Mouse (Mus musculus) left cerebral cortex, adult 2 months (tissue): ENCODE data around the gene Srrm4. TPM values are rescaled to one million over a fixed set of nuclear protein-coding genes. Genes with fewer than 3 reads are reported as not detected.

Source experiments
- DNase-seq, 2 experiments: peaks; one replicate each; pipeline ENCODE4 v3.0.0; 2021 to 2022; ENCODE audit warnings: low spot score in 2 of 2, mixed read lengths in 1 of 2; ENCODE audit errors: extremely low spot score in 1 of 2
- H3K27ac ChIP-seq: fragments of 200-600 bp; 2 replicates; pipeline ENCODE4 v1.8.1; 2022
- H3K4me3 ChIP-seq: fragments of 200-600 bp; 2 replicates; pipeline ENCODE4 v1.8.1; 2022
- CTCF ChIP-seq: fragments of 200-600 bp; IDR thresholded peaks from 2 replicates; pipeline ENCODE4 v1.8.1; 2022; ENCODE audit warnings: antibody characterized with exemption, mild to moderate bottlenecking, moderate library complexity
- intact Hi-C: fragments of 180-260 bp; cut with DNase I; formaldehyde crosslinking; loops from one replicate; pipeline ENCODE4 v1.15.1; 2025
- total RNA-seq, 2 experiments: library from RNA; stranded (reverse); gene quantifications; 2 replicates each; pipeline ENCODE4 v1.2.3; 2021

Srrm4 gene
- total RNA-seq, 2 experiments from 2014 or later: 28.8 to 30.7 TPM

GRCm38 (mm10) chr5:116447821-116448350 lies 143.7 kb downstream of the Srrm4 start:
- intact Hi-C loops: loop anchor here (5.0 kb wide), 1 partner anchor 61 kb away; no protein-coding TSS in a partner anchor
- no peak for DNase-seq
- TF ChIP-seq CTCF: no peak
- Histone ChIP-seq H3K4me3 (no peak overlapping the region), H3K27ac (no peak overlapping the region)

- H3K4me3 ChIP-seq: no peak overlapping the region
- intact Hi-C loops: loop anchor here (5.0 kb wide), 1 partner anchor 59 kb away; no protein-coding TSS in a partner anchor
- peak; percentile 53 to 54 for DNase-seq
- no peak for TF ChIP-seq CTCF
- peak overlapping the region; percentile 44; the same call in 1 of the 2 replicates for H3K27ac ChIP-seq
Measured at GRCm38 (mm10) chr5:116446552-116446951, 145.1 kb downstream of the Srrm4 start.

- no peak for TF ChIP-seq CTCF
- H3K27ac ChIP-seq: no peak overlapping the region
- H3K4me3 ChIP-seq: no peak overlapping the region
- no peak for DNase-seq
- intact Hi-C loops: loop anchor here (1.0 to 5.0 kb wide), 3 partner anchors 58 to 146 kb away; partner anchors contain the start of gene Srrm4
Measured at GRCm38 (mm10) chr5:116445634-116446367, 145.8 kb downstream of the Srrm4 start.

- intact Hi-C loops: loop anchor here (2.0 to 5.0 kb wide), 2 partner anchors 82 to 448 kb away; no protein-coding TSS in a partner anchor
- DNase-seq: peak in 1 of 2 experiments; percentile 35
- no peak overlapping the region for H3K4me3 ChIP-seq
- peak overlapping the region; percentile 86 for H3K27ac ChIP-seq
- peak; percentile 49 for TF ChIP-seq CTCF
Measured at GRCm38 (mm10) chr5:116444517-116444916, 147.1 kb downstream of the Srrm4 start.

GRCm38 (mm10) chr5:116443459-116443940 lies 148.1 kb downstream of the Srrm4 start:
- Histone ChIP-seq H3K27ac (peak overlapping the region; percentile 86), H3K4me3 (no peak overlapping the region)
- peak in 1 of 2 experiments; percentile 52 for DNase-seq
- intact Hi-C loops: loop anchor here (5.0 kb wide), 1 partner anchor 449 kb away; no protein-coding TSS in a partner anchor
- TF ChIP-seq CTCF: no peak

GRCm38 (mm10) chr5:116442697-116443458 lies 148.7 kb downstream of the Srrm4 start:
- no peak for TF ChIP-seq CTCF
- intact Hi-C loops: loop anchor here (5.0 kb wide), 1 partner anchor 449 kb away; no protein-coding TSS in a partner anchor
- Histone ChIP-seq H3K27ac (peak overlapping the region; percentile 86), H3K4me3 (no peak overlapping the region)
- DNase-seq: peak; percentile 38 to 50

GRCm38 (mm10) chr5:116440251-116440650 lies 151.4 kb downstream of the Srrm4 start:
- Histone ChIP-seq H3K27ac (peak overlapping the region; percentile 57), H3K4me3 (no peak overlapping the region)
- no peak for TF ChIP-seq CTCF
- intact Hi-C loops: loop anchor here (5.0 kb wide), 1 partner anchor 452 kb away; no protein-coding TSS in a partner anchor
- peak in 1 of 2 experiments; percentile 65 for DNase-seq

GRCm38 (mm10) chr5:116438328-116438727 lies 153.3 kb downstream of the Srrm4 start:
- intact Hi-C loops: no loop called here
- no peak for TF ChIP-seq CTCF
- no peak for DNase-seq
- H3K27ac ChIP-seq: no peak overlapping the region
- H3K4me3 ChIP-seq: no peak overlapping the region

GRCm38 (mm10) chr5:116436117-116436516 lies 155.5 kb downstream of the Srrm4 start:
- TF ChIP-seq CTCF: no peak
- intact Hi-C loops: no loop called here
- no peak for DNase-seq
- H3K4me3 ChIP-seq: no peak overlapping the region
- no peak overlapping the region for H3K27ac ChIP-seq

GRCm38 (mm10) chr5:116434976-116435850 lies 156.4 kb downstream of the Srrm4 start:
- peak in 1 of 2 experiments; percentile 22 for DNase-seq
- intact Hi-C loops: no loop called here

GRCm38 (mm10) chr5:116432871-116433270 lies 158.7 kb downstream of the Srrm4 start:
- H3K27ac ChIP-seq: no peak overlapping the region
- DNase-seq: no peak
- no peak overlapping the region for H3K4me3 ChIP-seq
- TF ChIP-seq CTCF: no peak
- intact Hi-C loops: no loop called here

More at GRCm38 (mm10) chr5:116434976-116435850, 156.4 kb downstream of the Srrm4 start:
- no peak overlapping the region for H3K27ac ChIP-seq
- H3K4me3 ChIP-seq: no peak overlapping the region
- no peak for TF ChIP-seq CTCF
